Mouse (Mus musculus) heart, embryonic 14.5 days (tissue): ENCODE measurements around the gene Atoh8. TPM values are rescaled to one million over a fixed set of nuclear protein-coding genes. Genes with fewer than 3 reads are reported as not detected.
A peak's percentile ranks its signal among the peaks of the same experiment; 100 is the strongest.

Experiments used
- ATAC-seq: fragments of 200-750 bp; cut with Nextera tagmentation; 2 replicates; pipeline ENCODE4 v1.8.0; 2017; ENCODE audit warnings: low read depth, moderate TSS enrichment; ENCODE audit not compliant: insufficient number of reproducible peaks, insufficient read depth, low FRiP score
- H3K27ac ChIP-seq, 2 experiments: fragments of 200-500 bp in 1 of 2; fragments of 300-500 bp in 1 of 2; sonication (generic) in 1 of 2; replicated peaks in 1 of 2; 2 replicates each; pipeline ENCODE4 v1.5.1; 2012 to 2014; ENCODE audit warnings: low read depth in 2 of 2, low read length in 2 of 2, control low read depth in 1 of 2, mild to moderate bottlenecking in 1 of 2, mixed read lengths in 1 of 2; ENCODE audit not compliant: control insufficient read depth in 1 of 2, insufficient read depth in 1 of 2
- H3K27me3 ChIP-seq: fragments of 300-500 bp; sonication (generic); 2 replicates; pipeline ENCODE4 v1.6.1; 2014; ENCODE audit warnings: mild to moderate bottlenecking, low read length, control low read depth; ENCODE audit not compliant: control insufficient read depth, insufficient read depth
- H3K36me3 ChIP-seq: fragments of 300-500 bp; sonication (generic); 2 replicates; pipeline ENCODE4 v1.6.1; 2014; ENCODE audit warnings: mild to moderate bottlenecking, control low read depth, low read length, mixed read lengths; ENCODE audit not compliant: control insufficient read depth, insufficient read depth
- H3K4me1 ChIP-seq, 2 experiments: fragments of 200-500 bp in 1 of 2; fragments of 300-500 bp in 1 of 2; sonication (generic) in 1 of 2; 2 replicates each; pipeline ENCODE4 v1.6.1; 2012 to 2014; ENCODE audit warnings: low read length in 2 of 2, control low read depth in 1 of 2, mixed read lengths in 1 of 2; ENCODE audit not compliant: control insufficient read depth in 2 of 2, insufficient read depth in 2 of 2
- H3K4me2 ChIP-seq: fragments of 300-500 bp; sonication (generic); 2 replicates; pipeline ENCODE4 v1.6.1; 2014; ENCODE audit warnings: mild to moderate bottlenecking, low read length
- H3K4me3 ChIP-seq, 2 experiments: fragments of 200-500 bp in 1 of 2; fragments of 300-500 bp in 1 of 2; sonication (generic) in 1 of 2; 2 replicates each; pipeline ENCODE4 v1.5.1; 2012 to 2014; ENCODE audit warnings: low read length in 2 of 2, mild to moderate bottlenecking in 2 of 2, control low read depth in 1 of 2, low read depth in 1 of 2, moderate library complexity in 1 of 2; ENCODE audit not compliant: control insufficient read depth in 1 of 2, insufficient read depth in 1 of 2
- H3K9ac ChIP-seq: fragments of 300-500 bp; sonication (generic); 2 replicates; pipeline ENCODE4 v1.6.1; 2014; ENCODE audit warnings: mild to moderate bottlenecking, low read length
- H3K9me3 ChIP-seq: fragments of 300-500 bp; sonication (generic); 2 replicates; pipeline ENCODE4 v1.6.1; 2016; ENCODE audit warnings: low read length, control low read depth; ENCODE audit not compliant: control insufficient read depth
- WGBS: fragments of 180-500 bp; shearing (Covaris S2); extraction: QIAGEN DNeasy Blood & Tissue Kit; methylation state at CpG from one replicate; pipeline ENCODE4 v1.1.7; 2014; 5-methylcytosine and 5-hydroxymethylcytosine counted together
- polyA plus RNA-seq: library from polyadenylated mRNA; unstranded; fragments of >200 nt; fragmentation: Nextera tagmentation; extraction: Ambion mirVana; gene quantifications from 2 replicates; pipeline ENCODE4 v1.2.1, GENCODE M21; 2014

The Atoh8 gene
- polyA plus RNA-seq, 1 experiment from 2014 or later, result 12.0 TPM

- WGBS, result 65% methylated on average over 6 of the region's 6 CpGs
- ATAC-seq, result no peak
- peak overlapping the region; percentile 60; the same call in 1 of the 2 replicates for H3K9ac ChIP-seq
Observed at GRCm38 (mm10) chr6:72217415-72217784, 18.0 kb downstream of the Atoh8 start.

GRCm38 (mm10) chr6:72216681-72217414 lies 18.5 kb downstream of the Atoh8 start:
- Histone ChIP-seq H3K36me3 (no peaks in the 10 kb centered on the region), H3K4me2 (peak overlapping the region; percentile 58), H3K27ac (peak overlapping the region; percentile 95 to 98), H3K4me1 (peaks cover 71 to 78% of the 10 kb centered on the region in 2 experiments), H3K4me3 (peak overlapping the region in 1 of 2 experiments; percentile 13; a peak in 2 of 4 replicates), H3K9me3 (no peaks in the 10 kb centered on the region), H3K9ac (peak overlapping the region; percentile 63; the same call in 1 of the 2 replicates), H3K27me3 (no peaks in the 10 kb centered on the region)
- ATAC-seq, result peak; percentile 91
- 2% methylated on average over 31 of the region's 33 CpGs for WGBS

More at GRCm38 (mm10) chr6:72217415-72217784, 18.0 kb downstream of the Atoh8 start:
- no peaks in the 10 kb centered on the region for H3K27me3 ChIP-seq
- peak overlapping the region; percentile 46 to 98; a peak in 3 of 4 replicates for H3K27ac ChIP-seq
- H3K36me3 ChIP-seq, result no peaks in the 10 kb centered on the region
- H3K4me1 ChIP-seq, result peaks cover 75 to 84% of the 10 kb centered on the region in 2 experiments
- H3K4me2 ChIP-seq, result peak overlapping the region; percentile 58
- no peaks in the 10 kb centered on the region for H3K9me3 ChIP-seq
- H3K4me3 ChIP-seq, result peak overlapping the region in 1 of 2 experiments; percentile 13; a peak in 1 of 4 replicates

GRCm38 (mm10) chr6:72215582-72215981 lies 19.8 kb downstream of the Atoh8 start:
- H3K36me3 ChIP-seq, result no peaks in the 10 kb centered on the region
- 22% methylated on average over 6 of the region's 6 CpGs for WGBS
- peak overlapping the region; percentile 58 for H3K4me2 ChIP-seq
- ATAC-seq, result peak; percentile 16; the same call in 1 of the 2 replicates
- peak overlapping the region; percentile 95 to 98 for H3K27ac ChIP-seq
- no peaks in the 10 kb centered on the region for H3K27me3 ChIP-seq
- peaks cover 69 to 78% of the 10 kb centered on the region in 2 experiments for H3K4me1 ChIP-seq
- H3K9ac ChIP-seq, result peak overlapping the region; percentile 63
- no peaks in the 10 kb centered on the region for H3K9me3 ChIP-seq
- H3K4me3 ChIP-seq, result no peak overlapping the region

- no peak overlapping the region for H3K4me2 ChIP-seq
- WGBS, result 60% methylated on average over 4 of the region's 4 CpGs
- no peaks in the 10 kb centered on the region for H3K27me3 ChIP-seq
- peaks cover 12% of the 10 kb centered on the region for H3K36me3 ChIP-seq
- H3K4me3 ChIP-seq, result no peak overlapping the region
- ATAC-seq, result no peak
- no peak overlapping the region for H3K27ac ChIP-seq
- no peak overlapping the region for H3K9ac ChIP-seq
- H3K9me3 ChIP-seq, result no peaks in the 10 kb centered on the region
- peaks cover 42 to 43% of the 10 kb centered on the region in 2 experiments for H3K4me1 ChIP-seq
Observed at GRCm38 (mm10) chr6:72211360-72211759, 24.0 kb downstream of the Atoh8 start.

GRCm38 (mm10) chr6:72210823-72211222 lies 24.6 kb downstream of the Atoh8 start:
- H3K9me3 ChIP-seq, result no peaks in the 10 kb centered on the region
- H3K36me3 ChIP-seq, result peaks cover 18% of the 10 kb centered on the region
- no peak overlapping the region for H3K4me2 ChIP-seq
- H3K27ac ChIP-seq, result no peak overlapping the region
- no peaks in the 10 kb centered on the region for H3K27me3 ChIP-seq
- no peak for ATAC-seq
- no peak overlapping the region for H3K9ac ChIP-seq
- peaks cover 38% of the 10 kb centered on the region in 2 experiments for H3K4me1 ChIP-seq
- 70% methylated on average over 7 of the region's 7 CpGs for WGBS
- H3K4me3 ChIP-seq, result no peak overlapping the region

- H3K27ac ChIP-seq, result no peak overlapping the region
- 86% methylated on average over 7 of the region's 7 CpGs for WGBS
- peaks cover 23% of the 10 kb centered on the region for H3K36me3 ChIP-seq
- no peak for ATAC-seq
- peaks cover 27% of the 10 kb centered on the region in 2 experiments for H3K4me1 ChIP-seq
- no peaks in the 10 kb centered on the region for H3K27me3 ChIP-seq
- no peak overlapping the region for H3K4me3 ChIP-seq
- no peaks in the 10 kb centered on the region for H3K9me3 ChIP-seq
- H3K4me2 ChIP-seq, result no peak overlapping the region
- no peak overlapping the region for H3K9ac ChIP-seq
Observed at GRCm38 (mm10) chr6:72209738-72210137, 25.6 kb downstream of the Atoh8 start.

- Histone ChIP-seq H3K9me3 (no peaks in the 10 kb centered on the region), H3K4me2 (no peak overlapping the region), H3K4me3 (no peak overlapping the region), H3K4me1 (peaks cover 17 to 19% of the 10 kb centered on the region in 2 experiments), H3K9ac (no peak overlapping the region), H3K27ac (no peak overlapping the region), H3K36me3 (peaks cover 27% of the 10 kb centered on the region), H3K27me3 (no peaks in the 10 kb centered on the region)
- ATAC-seq, result no peak
- 78% methylated on average over 8 of the region's 8 CpGs for WGBS
Observed at GRCm38 (mm10) chr6:72208406-72209045, 26.9 kb downstream of the Atoh8 start.
